Mouse (Mus musculus) kidney, postnatal 36 days (tissue): ENCODE measurements around the gene Ugt1a5.
"Not testable (repeated sequence)": the region's sequence is repeated elsewhere in the genome, so short reads cannot be mapped to it uniquely, and the experiment has no call there.

Source experiments
- DNase-seq, 2 experiments: peaks; one replicate each; pipeline ENCODE4 v3.0.0; 2021 to 2022; ENCODE audit warnings: mixed read lengths in 2 of 2

Ugt1a5 gene

DNA sequence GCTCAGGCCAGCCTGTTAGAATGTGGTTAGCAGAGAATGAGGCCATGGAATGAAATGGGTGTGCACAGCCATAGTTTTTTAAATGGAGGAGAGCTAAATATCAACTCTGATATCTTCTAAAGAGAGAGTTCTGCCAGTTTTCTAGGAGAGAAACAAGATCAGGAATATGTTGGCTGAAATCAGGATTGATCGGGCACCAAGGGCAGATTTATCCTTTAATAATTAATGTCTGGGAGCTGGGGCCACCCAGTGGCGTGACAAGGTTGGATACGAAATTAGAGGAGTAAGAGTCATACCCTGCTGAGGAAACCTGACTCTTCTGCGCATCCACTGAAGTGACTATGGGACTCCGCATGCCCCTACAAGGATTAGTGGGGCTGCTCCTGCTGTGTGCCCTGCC lies at the start of gene Ugt1a5:
Gene Ugt1a5 (plus strand): TSS at position 302 of the 400 bp plus-strand sequence.
- no peak for DNase-seq

DNA sequence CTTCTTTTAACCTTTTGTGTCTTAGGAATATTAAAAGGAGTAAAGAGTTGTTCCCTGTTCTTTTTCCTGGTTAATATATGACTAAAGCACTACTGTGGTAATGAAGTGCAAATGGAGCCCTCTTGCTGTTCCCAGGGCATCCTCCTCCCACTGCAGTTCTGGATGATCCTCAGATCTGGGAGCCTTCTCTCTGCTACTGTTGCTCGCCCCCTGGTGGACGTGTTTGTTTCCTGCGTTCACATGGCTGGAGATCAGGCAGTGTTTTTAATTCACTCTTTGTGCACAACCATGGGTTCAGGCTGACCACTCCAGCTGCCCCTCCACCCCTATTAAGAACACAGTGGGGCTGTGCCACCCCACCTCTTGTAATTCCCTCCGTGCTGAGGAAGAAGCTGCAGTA lies 45.3 kb upstream of the Ugt1a5 start:
- DNase-seq, result not testable (repeated sequence)

DNA sequence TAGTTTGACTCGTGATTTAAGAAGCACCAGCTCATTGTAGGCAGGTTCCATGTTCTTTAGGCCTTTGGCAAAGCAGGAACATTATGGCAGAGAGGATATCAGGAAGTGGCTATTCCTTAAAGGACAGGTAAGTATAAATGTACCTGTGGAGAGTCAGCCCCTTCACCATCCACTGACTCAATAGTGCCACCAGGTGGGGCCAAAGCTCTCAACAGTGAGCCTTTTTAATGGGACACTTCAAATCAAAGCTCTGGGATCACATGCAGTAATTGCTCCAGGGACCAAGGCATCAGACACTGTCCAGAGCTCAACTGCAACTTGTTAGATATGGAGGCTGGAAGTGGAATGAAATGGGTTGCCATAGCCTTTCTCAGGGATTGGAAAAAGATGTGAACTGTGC lies 44.3 kb upstream of the Ugt1a5 start:
- peak; percentile 70 to 78 for DNase-seq

DNA sequence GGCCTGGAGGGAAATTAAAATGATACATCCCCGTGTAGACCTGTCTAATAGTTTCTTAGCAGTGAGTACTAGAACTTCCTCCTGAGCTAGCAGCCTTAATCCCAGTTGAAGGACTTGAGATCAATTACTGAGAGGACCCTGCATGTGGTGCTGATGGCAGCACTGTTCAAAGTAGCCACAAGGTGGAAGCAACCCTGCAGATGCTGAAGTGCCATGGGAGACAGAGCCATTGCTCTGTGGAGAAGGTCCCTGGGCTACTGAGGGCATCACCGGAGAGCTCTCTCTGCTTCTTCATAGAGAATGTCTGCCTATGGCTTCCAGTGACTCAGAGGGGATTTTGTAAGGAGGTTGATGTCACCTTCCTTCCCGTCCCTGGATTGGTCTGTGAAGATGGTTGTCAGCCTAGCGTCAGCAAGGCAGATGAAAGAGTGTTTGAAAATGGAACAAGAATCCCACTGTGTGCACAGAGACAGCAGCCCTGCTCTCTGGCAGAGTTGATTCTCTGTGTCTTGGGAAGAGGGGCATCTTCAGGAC lies 39.9 kb upstream of the Ugt1a5 start:
- peak in 1 of 2 experiments; percentile 44 for DNase-seq

DNA sequence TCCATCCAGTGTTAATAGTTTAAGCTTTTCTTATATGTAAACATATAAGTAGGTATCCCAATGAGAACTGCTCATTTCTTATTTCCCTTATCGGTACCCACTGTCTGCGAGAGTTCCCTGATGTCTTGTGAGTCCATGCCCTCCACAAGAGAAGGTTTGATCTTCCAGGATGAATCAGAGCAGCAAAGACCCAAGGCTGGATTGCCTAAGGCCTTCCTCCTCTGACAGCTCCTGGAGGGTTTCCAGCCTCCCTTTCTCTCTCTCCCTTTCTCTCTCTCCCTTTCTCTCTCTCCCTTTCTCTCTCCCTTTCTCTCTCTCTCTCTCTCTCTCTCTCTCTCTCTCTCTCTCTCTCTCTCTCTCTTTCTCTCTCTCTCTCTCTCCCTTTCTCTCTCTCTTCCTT lies 36.7 kb upstream of the Ugt1a5 start:
- not testable (repeated sequence) for DNase-seq

DNA sequence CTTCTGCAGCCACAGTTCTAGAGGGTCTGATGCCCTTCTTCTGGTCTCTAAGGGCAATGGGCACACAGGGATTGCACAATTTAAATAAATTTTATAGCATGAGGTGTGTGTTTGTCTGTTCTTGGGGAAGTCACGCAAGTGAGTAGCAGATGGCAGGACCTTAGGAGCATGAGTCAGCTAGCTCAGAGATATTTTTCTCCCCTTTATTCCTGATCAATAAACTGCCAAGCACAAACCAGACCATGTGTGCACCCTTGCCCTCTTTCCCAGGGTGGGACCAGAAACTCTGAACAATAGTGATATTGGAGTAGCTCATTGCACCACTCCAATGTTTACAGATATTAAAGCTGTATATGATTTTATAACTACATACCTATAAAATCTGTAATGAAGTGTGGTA lies 35.6 kb upstream of the Ugt1a5 start:
- not testable (repeated sequence) for DNase-seq

DNA sequence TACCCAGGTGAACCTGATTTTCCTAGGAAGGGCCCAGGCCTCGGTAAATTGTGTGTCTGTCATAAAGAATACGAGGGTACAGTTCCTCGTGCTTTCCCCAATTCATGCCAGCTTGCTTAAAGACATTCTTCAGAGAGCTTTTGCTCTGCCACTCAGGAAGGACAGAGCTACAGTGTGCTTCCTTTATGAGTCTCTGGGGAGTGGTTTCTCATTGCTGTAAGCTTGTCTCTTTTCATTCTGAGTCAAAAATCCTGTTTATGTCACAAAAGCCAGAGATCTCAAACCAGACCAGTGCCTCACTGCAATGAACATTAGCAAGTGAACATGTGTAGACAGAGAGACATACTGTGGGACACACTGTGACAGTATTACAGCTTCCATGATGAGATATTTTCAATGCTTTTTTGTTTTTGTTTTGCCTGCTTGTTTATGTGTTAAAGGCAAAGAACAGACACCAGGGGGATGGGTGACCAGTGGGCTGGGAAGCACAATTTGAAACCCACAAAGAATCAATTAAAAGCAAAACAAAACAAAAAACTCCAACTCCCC lies 31.8 kb upstream of the Ugt1a5 start:
- DNase-seq, result peak in 1 of 2 experiments; percentile 12

DNA sequence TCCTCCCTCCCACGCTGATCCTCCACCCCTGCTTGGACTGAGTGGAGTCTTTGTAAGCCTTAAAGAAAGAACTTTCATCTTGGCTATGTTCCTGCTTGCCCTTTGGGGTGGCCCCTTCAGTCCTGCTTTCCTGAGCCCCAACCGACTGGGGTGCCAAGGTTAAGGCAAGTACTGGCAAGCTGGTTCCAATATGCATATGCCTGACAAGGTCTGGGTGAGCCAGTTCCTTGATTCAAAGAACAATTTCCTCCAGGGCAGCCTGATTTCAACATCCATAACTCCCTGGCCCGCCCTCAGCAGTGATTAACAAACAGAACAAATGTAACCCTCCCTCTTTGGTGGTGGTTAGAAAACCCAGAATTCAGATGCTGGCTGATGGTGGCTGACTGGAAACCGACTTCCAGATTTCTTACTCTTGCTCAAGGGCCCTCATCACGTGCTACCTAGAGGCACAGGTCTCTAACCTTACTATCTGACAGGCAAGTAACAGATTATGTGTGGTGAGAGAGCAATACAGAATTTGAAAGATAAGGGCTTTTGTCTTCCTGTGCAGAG lies 31.3 kb upstream of the Ugt1a5 start, which contains the start of gene Ugt1a6a:
Gene Ugt1a6a (plus strand): TSS at position 353 of the 555 bp plus-strand sequence.
- DNase-seq, result peak; percentile 26 to 50

DNA sequence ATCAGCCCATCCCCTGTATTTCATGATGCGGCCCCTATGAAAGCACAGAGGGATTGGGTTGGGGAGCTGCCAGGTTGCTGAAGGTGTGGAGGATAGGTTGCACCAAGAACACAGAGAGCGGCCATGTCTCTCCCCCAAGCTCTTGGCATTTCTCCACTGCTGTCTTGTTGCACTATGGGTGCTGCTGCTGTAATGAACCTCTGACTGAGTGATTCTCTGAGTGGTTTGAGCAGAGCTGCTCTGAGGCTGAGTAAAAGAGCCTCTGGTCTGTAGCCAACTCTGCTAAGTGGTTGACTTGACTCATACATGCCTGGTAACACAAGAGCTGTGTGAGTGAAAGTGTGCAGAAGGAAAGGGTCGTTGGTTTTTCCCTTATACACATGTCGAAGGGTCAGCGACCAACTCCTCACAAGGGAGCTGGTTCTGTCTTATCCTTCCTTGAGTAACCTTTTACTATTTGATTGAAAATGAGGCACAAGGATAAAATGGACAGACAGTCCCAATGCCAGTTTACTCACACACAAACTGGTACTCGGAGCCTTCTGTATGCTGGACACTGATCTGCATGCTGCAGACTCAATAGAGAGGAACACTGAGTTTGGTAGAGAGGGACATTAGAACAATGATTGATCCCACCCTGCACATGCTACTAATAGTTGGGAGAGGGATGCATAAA lies 30.4 kb upstream of the Ugt1a5 start:
- DNase-seq, result not testable (repeated sequence)

DNA sequence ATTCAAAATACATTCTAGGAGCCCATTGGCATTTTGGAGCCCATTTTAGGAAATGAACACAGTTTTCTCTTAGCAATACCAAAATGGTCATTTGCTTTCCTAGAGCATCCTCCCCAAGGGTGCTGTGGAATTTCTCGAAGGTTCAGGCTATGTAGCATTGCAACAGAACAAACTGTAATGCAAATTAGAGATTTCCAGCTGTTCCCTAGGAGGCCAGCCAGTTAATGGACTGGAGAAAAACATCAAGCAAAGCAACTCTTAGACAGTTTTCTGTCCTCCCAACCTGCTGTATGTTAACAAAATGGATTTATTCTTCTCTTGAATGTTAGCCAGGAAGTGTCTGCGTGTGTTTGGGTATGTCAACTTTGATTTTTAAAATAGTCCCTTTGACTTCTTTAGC lies 29.2 kb upstream of the Ugt1a5 start:
- no peak for DNase-seq

DNA sequence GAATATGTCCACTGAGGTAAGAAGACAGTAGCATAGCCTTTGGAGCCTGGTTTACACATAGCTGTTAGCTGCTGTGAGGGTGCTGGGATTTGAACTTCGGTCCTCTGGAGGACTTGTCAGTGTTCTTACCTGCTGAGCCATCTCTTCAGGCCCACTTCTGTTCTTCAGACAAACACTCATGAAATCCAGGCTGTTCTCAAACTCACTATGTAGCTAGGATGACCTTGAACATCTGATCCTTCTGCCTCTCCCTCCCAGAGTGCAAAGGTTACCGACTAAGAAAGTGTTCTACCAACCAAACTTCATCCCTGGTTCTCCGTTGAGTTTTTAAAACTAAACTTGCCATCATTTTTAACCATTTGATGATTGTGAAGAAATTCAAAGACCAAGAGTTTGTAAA lies 28.5 kb upstream of the Ugt1a5 start:
- DNase-seq, result no peak

DNA sequence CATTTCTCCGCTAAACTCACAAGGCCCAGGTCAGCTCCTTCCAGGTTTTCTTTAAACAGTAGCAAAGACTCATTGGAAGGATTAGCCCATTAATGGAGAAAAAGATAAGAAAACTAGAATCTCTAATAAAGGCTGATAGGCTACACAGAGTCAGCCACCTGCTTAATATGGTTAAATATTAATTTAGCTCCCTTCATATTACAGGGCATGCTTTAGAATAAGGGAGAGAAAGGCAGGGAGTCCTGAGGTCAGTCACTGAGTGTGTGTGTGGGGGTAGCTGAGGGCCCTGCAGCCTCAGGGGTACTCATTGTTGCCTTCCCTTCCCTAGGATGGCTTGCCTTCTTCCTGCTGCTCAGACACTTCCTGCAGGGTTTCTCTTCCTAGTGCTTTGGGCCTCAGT lies 27.7 kb upstream of the Ugt1a5 start:
- DNase-seq, result no peak

DNA sequence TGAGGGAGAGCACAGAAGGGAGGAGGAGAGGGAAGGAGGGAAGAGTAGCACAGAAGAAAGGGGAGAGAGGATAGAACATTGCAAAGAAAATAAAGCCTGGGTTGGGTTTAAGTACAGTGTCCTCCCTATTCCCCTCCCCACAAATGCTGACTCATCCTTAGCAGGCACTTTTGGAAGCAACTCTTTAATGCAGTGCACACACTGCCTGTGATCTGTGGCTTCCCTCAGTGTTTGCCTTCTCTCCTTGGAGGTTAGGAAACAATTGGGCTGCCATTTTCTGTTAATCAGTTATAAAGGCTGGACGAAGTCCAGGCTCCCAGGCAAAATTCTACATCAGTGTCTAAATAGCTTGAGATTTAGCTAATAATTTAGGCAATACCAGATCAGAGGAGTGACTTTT lies 25.3 kb upstream of the Ugt1a5 start:
- DNase-seq, result peak; percentile 75 to 82

DNA sequence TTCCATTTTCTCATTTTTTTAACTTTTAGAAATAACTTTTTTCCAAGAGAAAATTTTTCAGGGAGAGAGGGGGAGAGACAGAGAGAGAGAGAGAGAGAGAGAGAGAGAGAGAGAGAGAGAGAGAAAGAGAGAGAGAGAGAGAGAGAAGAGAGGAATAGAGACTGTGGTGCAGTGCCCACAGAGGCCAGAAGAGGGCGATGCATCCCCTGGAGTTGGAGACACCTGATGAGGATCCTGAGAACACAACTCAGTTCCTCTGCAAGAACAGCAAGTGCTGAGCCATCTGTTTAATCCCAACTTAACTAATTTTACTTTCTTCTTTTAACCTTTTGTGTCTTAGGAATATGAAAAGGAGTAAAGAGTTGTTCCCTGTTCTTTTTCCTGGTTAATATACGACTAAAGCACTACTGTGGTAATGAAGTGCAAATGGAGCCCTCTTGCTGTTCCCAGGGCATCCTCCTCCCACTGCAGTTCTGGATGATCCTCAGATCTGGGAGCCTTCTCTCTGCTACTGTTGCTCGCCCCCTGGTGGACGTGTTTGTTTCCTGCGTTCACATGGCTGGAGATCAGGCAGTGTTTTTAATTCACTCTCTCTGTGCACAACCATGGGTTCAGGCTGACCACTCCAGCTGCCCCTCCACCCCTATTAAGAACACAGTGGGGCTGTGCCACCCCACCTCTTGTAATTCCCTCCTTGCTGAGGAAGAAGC lies 21.7 kb upstream of the Ugt1a5 start:
- DNase-seq, result peak; percentile 67 to 86

DNA sequence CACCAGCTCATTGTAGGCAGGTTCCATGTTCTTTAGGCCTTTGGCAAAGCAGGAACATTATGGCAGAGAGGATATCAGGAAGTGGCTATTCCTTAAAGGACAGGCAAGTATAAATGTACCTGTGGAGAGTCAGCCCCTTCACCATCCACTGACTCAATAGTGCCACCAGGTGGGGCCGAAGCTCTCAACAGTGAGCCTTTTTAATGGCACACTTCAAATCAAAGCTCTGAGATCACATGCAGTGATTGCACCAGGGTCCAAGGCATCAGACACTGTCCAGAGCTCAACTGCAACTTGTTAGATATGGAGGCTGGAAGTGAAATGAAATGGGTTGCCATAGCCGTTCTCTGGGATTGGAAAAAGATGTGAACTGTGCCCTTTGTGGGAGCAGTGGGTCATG lies 20.5 kb upstream of the Ugt1a5 start:
- DNase-seq, result peak; percentile 35 to 65

DNA sequence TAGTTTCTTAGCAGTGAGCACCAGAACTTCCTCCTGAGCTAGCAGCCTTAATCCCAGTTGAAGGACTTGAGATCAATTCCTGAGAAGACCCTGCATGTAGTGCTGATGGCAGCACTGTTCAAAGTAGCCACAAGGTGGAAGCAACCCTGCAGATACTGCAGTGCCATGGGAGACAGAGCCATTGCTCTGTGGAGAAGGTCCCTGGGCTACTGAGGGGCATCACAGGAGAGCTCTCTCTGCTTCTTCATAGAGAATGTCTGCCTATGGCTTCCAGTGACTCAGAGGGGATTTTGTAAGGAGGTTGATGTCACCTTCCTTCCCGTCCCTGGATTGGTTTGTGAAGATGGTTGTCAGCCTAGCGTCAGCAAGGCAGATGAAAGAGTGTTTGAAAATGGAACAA lies 15.7 kb upstream of the Ugt1a5 start:
- peak; percentile 16 to 33 for DNase-seq

DNA sequence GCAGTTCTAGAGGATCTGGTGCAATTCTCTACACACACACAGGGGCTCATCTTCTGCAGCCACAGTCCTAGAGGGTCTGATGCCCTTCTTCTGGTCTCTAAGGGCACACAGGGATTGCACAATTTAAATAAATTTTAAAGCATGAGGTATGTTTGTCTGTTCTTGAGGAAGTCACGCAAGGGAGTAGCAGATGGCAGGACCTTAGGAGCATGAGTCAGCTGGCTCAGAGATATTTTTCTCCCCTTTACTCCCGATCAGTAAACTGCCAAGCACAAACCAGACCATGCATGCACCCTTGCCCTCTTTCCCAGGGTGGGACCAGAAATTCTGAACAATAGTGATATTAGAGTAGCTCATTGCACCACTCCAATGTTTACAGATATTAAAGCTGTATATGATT lies 7.4 kb upstream of the Ugt1a5 start:
- no peak for DNase-seq

DNA sequence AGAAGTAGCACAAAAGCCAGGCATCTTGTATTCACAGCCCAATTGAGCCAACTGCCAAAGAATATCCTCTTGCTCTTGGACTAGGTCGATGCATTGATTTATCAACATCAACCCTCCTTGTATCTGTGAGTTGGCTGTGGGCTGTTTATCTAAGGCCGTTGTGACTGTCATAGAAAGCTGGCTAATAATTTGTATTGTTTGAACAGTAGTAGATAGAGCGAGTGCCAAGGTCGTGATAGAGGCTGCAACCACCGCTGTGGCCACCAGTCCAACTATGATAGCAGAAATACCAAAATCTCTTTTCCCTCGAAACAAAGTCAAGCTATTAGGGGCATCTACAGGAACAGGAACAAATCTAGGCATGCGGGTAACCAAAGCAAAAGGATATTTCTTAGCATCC lies 6.4 kb downstream of the Ugt1a5 start:
- DNase-seq, result not testable (repeated sequence)

DNA sequence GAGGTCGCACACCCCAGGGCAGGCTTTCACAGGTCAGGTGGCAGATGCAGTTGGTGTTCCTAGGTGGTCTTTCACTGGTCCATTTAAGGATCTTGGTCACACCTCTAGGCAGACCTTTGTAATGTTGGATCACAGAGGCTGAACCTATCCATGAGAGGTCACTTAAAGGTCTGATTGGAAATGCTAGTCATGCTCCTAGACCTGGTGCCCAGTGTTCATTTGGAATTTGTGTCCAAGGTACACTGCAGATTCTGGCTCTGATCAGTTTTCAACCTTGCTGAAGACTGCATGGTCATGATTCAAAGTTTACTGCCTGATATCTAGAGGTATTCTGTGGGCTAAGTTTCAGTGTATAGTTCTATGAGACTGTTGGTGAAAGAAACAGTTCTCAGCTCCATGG lies 13.8 kb downstream of the Ugt1a5 start:
- DNase-seq, result peak in 1 of 2 experiments; percentile 40

DNA sequence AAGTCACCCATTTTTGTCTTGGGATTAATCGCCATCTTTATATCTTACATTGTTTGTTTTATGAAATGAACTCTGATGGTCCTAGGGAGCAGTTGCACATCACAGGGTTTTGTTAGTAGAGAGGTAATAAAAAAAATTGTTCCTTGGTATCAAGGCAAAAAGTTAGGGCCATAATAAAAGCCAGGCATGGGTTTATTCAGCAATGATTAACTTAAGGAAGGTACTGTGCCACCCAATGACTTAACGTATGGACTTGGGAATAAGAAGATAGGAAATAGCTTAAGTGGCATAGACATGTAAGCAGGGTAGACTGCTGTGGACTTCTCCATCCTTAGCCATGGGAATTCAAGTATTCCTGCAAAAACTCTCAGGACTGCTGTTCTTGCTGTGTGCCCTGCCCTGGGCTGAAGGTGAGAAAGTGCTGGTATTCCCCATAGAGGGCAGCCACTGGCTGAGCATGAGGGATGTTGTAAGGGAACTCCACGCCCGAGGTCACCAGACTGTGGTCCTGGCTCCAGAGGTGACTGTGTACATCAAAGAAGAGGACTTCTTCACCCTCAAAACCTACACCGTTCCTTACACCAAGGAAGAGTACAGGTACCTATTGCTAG lies 20.6 kb downstream of the Ugt1a5 start:
- DNase-seq, result no peak

DNA sequence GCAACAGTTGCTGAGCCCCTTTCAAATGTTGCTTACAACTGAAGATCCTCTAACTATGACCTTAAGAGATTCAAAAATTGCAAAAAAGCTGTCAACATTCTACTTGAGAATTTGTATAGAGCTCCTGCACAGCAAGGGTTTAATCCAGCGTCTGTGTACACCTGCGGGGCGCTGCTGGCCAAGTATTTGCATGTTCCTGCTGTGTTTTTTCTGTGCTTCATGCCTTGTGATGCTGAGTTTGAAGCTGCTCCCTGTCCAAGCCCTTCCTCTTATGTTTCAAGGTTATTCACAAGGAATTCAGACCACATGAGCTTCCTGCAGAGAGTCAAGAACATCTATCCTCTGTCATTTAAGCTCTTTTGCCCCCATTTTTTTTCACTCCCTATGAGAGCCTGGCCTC lies 26.3 kb downstream of the Ugt1a5 start:
- no peak for DNase-seq

DNA sequence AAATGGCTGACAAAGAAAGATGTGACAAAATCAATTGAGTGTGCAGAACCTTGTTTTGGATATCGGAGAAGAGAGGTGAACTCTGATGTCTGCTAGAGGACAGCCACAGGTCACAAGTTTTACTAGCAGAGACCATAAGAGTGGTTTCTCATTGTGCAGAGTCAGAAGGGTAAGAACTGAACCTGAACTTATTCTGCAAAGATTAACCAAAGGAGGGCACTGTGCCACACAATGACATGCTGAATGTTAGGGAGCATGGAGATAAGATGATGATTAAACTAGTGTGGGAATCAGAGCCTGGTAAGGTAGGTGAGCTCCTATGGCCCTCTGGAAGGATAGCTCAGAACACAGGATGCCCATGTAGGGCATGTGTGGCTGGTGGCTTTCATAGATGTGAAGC lies 29.9 kb downstream of the Ugt1a5 start:
- DNase-seq, result peak; percentile 83 to 92

DNA sequence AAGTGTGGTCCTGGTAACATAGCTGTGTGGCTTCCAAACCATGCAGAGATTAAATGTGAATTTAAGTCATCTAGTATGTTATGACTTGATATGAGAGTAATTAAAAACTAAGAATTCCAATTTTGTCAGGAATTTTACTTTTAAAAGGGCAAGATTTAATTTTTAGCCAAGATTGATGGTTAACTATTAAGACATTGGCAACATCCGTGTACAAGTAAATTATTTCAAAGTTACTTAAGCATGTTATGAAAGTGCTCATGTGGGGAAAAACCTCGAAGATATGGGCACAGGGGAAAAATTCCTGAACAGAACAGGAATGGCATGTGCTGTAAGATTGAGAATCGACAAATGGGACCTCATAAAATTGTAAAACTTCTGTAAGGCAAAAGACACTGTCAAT lies 31.6 kb downstream of the Ugt1a5 start:
- peak in 1 of 2 experiments; percentile 45 for DNase-seq
